Mouse (Mus musculus) heart, postnatal 0 days (tissue): ENCODE results near the gene Atp7a. TPM values are rescaled to one million over a fixed set of nuclear protein-coding genes. Genes with fewer than 3 reads are reported as not detected.

ENCODE experiments used
- ATAC-seq: fragments of 200-750 bp; cut with Nextera tagmentation; 2 replicates; pipeline ENCODE4 v1.8.0; 2017; ENCODE audit warnings: low read depth, moderate number of reproducible peaks, moderate library complexity; ENCODE audit not compliant: insufficient read depth
- DNase-seq: peaks from one replicate; pipeline ENCODE4 v3.0.0-alpha.2; 2016; ENCODE audit warnings: low spot score
- H3K27ac ChIP-seq: fragments of 300-500 bp; sonication (generic); 2 replicates; pipeline ENCODE4 v1.5.1; 2014; ENCODE audit warnings: low read depth, mild to moderate bottlenecking
- H3K27me3 ChIP-seq: fragments of 300-500 bp; sonication (generic); 2 replicates; pipeline ENCODE4 v1.6.1; 2014; ENCODE audit warnings: low read length, mixed read lengths; ENCODE audit not compliant: control insufficient read depth, insufficient read depth
- H3K36me3 ChIP-seq: fragments of 300-500 bp; sonication (generic); replicated peaks from 2 replicates; pipeline ENCODE4 v1.6.1; 2014; ENCODE audit warnings: low read length, mixed read lengths; ENCODE audit not compliant: control insufficient read depth, insufficient read depth
- H3K4me1 ChIP-seq: fragments of 300-500 bp; sonication (generic); 2 replicates; pipeline ENCODE4 v1.6.1; 2014; ENCODE audit warnings: antibody characterized with exemption; ENCODE audit not compliant: control insufficient read depth, insufficient read depth
- H3K4me2 ChIP-seq: fragments of 300-500 bp; sonication (generic); 2 replicates; pipeline ENCODE4 v1.6.1; 2014; ENCODE audit warnings: low read depth, mild to moderate bottlenecking, low read length, moderate library complexity
- H3K4me3 ChIP-seq: fragments of 300-500 bp; sonication (generic); 2 replicates; pipeline ENCODE4 v1.5.1; 2014; ENCODE audit warnings: low read depth, low read length
- H3K9ac ChIP-seq: fragments of 300-500 bp; sonication (generic); replicated peaks from 2 replicates; pipeline ENCODE4 v1.6.1; 2014; ENCODE audit warnings: low read depth, low read length, mixed read lengths
- H3K9me3 ChIP-seq: fragments of 300-500 bp; sonication (generic); replicated peaks from 2 replicates; pipeline ENCODE4 v1.6.1; 2016; ENCODE audit warnings: low read length; ENCODE audit not compliant: control insufficient read depth
- CTCF ChIP-seq: IDR thresholded peaks from 2 replicates; pipeline ENCODE4 v1.5.1; 2016; ENCODE audit warnings: antibody characterized with exemption, control low read depth, low read depth
- EP300 ChIP-seq: IDR thresholded peaks from 2 replicates; pipeline ENCODE4 v1.6.1; 2016; ENCODE audit warnings: antibody characterized with exemption, low read depth
- WGBS: fragments of 180-500 bp; shearing (Covaris S2); extraction: QIAGEN DNeasy Blood & Tissue Kit; methylation state at CpG from one replicate; pipeline ENCODE4 v1.1.7; 2014; 5-methylcytosine and 5-hydroxymethylcytosine counted together
- polyA plus RNA-seq: library from polyadenylated mRNA; unstranded; fragments of >200 nt; fragmentation: Nextera tagmentation; extraction: Ambion mirVana; gene quantifications from 2 replicates; pipeline ENCODE4 v1.2.1, GENCODE M21; 2015
- total RNA-seq: library from RNA; depleted of rRNA; stranded (reverse); fragments of >200 nt; gene quantifications from 2 replicates; pipeline ENCODE4 v1.2.3, GENCODE M21; 2014; ENCODE audit warnings: low replicate concordance

The Atp7a gene
- total and polyA plus RNA-seq, 2 experiments from 2014 or later = 5.4 to 16.9 TPM

DNA sequence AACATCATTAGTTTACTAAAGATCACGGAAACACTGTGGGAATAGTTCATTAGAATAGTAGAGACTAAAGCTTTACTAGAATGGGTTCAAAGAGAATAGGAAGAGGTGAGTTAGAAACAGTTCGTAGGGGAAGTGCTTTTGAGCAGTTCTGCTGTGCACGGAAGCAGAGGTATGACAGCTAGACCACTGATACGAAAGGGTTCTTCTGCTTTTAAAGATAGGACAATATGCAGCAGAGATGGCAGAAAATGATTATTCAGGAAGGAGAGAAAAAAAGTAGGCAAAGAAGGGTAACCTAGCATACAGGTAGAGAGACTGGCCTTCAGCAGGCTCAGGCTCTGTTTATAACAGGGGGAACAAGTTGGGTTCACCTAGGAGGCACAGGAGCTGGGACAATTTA is 86.8 kb downstream of the Atp7a start:
- no peak for ATAC-seq
- Histone ChIP-seq H3K27me3 (no peaks in the 10 kb centered on the region), H3K4me1 (no peaks in the 10 kb centered on the region), H3K9me3 (no peaks in the 10 kb centered on the region), H3K36me3 (peaks cover 6% of the 10 kb centered on the region; the same call in 1 of the 2 replicates), H3K27ac (no peak overlapping the region), H3K4me3 (no peak overlapping the region), H3K9ac (no peak overlapping the region), H3K4me2 (no peak overlapping the region)
- DNase-seq = no peak
- no peak for TF ChIP-seq CTCF
- TF ChIP-seq EP300 = no peak
- WGBS = 79% methylated on average over 4 of the region's 4 CpGs

DNA sequence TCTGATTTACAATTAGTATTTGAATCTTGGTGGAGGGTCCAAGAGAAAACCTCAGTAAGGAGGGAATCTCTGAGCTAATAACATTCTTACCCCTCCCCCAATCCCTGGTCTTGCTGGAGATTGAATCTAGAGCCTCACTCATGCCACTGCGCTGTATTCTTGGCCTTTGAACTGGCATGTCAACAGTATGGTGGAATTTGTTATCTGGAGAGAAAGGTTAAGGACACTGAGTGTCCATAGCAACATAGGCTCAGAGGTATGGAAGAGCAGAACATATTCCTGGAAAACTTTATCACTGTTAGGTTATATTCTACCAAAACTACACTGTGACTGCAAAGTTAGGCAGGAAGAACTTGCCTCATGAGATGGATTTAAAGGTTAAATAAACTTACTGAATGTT is 87.6 kb downstream of the Atp7a start:
- no peak overlapping the region for H3K4me2 ChIP-seq
- H3K4me3 ChIP-seq = no peak overlapping the region
- no peaks in the 10 kb centered on the region for H3K27me3 ChIP-seq
- no peaks in the 10 kb centered on the region for H3K4me1 ChIP-seq
- no peak overlapping the region for H3K27ac ChIP-seq
- WGBS = 56% methylated on average over 1 of the region's 1 CpGs
- peaks cover 10% of the 10 kb centered on the region; the same call in 1 of the 2 replicates for H3K36me3 ChIP-seq
- DNase-seq (no peak), ATAC-seq (no peak)
- H3K9ac ChIP-seq = no peak overlapping the region
- H3K9me3 ChIP-seq = no peaks in the 10 kb centered on the region
- TF ChIP-seq EP300 = no peak
- no peak for TF ChIP-seq CTCF

DNA sequence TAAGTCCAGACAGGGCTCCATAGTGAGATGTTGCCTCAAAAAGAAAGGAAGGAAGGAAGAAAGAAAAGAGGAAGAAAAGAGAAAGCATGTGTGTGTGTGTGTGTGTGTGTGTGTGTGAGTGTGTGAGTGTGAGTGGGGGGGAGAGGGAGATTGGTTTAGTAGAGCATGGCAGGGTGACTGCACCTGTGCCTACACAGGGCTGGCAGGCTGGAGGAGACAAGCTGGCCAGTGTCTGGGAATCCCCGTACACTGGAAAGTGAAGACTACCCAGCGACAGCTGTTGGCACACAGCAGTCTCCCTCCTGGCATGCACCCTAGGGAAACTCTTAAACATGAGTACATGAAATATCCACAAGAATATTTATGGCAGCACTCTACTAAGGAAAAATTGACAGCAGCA is 95.7 kb downstream of the Atp7a start:
- ATAC-seq (no peak), DNase-seq (no peak)
- TF ChIP-seq CTCF (no peak), EP300 (no peak)
- Histone ChIP-seq H3K9me3 (no peaks in the 10 kb centered on the region), H3K4me3 (no peak overlapping the region), H3K27ac (no peak overlapping the region), H3K4me2 (no peak overlapping the region), H3K27me3 (no peaks in the 10 kb centered on the region), H3K36me3 (peaks cover 13% of the 10 kb centered on the region; the same call in 1 of the 2 replicates), H3K9ac (no peak overlapping the region), H3K4me1 (no peaks in the 10 kb centered on the region)
- WGBS = 65% methylated on average over 2 of the region's 2 CpGs

DNA sequence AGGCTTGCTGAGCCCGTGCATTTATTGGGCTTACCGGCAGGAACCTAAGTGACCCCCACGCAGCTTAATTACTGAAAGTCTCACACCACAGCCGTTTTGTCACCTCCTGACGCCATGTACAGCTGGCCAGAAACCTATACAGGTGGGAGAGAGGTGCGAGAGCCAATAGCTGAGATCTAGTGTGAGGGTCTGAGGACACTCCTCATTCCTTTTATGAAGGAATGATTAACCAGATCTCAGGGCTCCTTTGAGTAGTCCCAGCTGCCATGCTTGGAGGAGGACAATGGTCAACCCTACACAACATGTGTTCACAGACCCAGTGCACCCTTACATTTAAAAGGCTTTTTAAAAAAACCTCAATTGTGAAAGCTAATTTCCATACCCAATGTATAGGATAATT is 101.2 kb downstream of the Atp7a start:
- no peaks in the 10 kb centered on the region for H3K27me3 ChIP-seq
- no peaks in the 10 kb centered on the region for H3K9me3 ChIP-seq
- H3K36me3 ChIP-seq = peaks cover 11% of the 10 kb centered on the region; the same call in 1 of the 2 replicates
- no peak overlapping the region for H3K27ac ChIP-seq
- 69% methylated on average over 6 of the region's 6 CpGs for WGBS
- no peaks in the 10 kb centered on the region for H3K4me1 ChIP-seq
- no peak overlapping the region for H3K9ac ChIP-seq
- H3K4me3 ChIP-seq = no peak overlapping the region
- TF ChIP-seq EP300 = no peak
- TF ChIP-seq CTCF = no peak
- no peak for DNase-seq
- no peak overlapping the region for H3K4me2 ChIP-seq
- ATAC-seq = no peak

DNA sequence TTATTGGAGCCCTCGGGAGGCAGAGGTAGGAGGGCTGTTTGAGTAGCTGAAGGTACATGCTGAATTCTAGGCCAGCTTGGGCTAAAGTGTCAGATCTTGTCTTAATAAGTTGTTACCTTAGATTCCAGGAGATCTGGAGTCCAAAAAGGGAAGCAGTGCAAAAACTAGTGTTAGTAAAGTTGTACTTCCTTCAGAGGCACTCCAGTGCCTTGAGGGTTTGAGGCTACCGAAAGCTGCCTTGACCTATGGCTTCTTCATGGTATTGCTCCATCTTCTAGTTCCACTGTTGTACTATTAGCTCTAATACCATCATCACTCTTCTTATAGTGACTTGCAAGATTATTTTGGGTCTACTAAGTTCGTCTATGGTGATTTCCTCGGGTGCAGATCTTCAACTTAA is 102.8 kb downstream of the Atp7a start:
- Histone ChIP-seq H3K27me3 (no peaks in the 10 kb centered on the region), H3K4me2 (no peak overlapping the region), H3K36me3 (0 out of 2 replicates have a peak, but pooled peaks cover 6% of the 10 kb centered on the region), H3K4me1 (no peaks in the 10 kb centered on the region), H3K9me3 (no peaks in the 10 kb centered on the region), H3K4me3 (no peak overlapping the region), H3K27ac (no peak overlapping the region), H3K9ac (no peak overlapping the region)
- TF ChIP-seq EP300 = no peak
- TF ChIP-seq CTCF = no peak
- ATAC-seq = no peak
- 88% methylated on average over 4 of the region's 4 CpGs for WGBS
- DNase-seq = no peak

DNA sequence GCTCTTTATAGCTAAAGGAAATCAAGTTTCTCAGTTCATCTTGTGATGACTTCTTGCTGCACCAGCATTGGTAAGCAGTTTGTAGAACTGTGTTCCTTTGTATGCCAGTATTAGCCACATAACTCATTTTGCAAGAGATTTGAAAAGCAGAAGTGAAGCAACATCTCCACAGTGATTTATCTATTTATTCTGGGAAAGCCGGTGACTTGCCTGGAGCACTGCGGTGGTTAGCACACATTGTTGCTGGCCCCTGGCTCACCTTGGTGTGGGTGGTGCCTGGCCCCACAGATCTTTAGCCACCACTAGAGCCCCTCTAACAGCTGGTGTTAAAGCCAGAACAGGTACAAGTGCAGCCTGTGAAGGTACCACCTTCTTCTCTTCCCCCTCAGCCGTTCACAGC is 107.8 kb downstream of the Atp7a start:
- Histone ChIP-seq H3K27me3 (no peaks in the 10 kb centered on the region), H3K4me3 (no peak overlapping the region), H3K9me3 (no peaks in the 10 kb centered on the region), H3K36me3 (no peaks in the 10 kb centered on the region), H3K4me2 (no peak overlapping the region), H3K27ac (no peak overlapping the region), H3K4me1 (no peaks in the 10 kb centered on the region), H3K9ac (no peak overlapping the region)
- no peak for ATAC-seq
- WGBS = 85% methylated on average over 3 of the region's 3 CpGs
- TF ChIP-seq CTCF (no peak), EP300 (no peak)
- DNase-seq = no peak
